Mouse (Mus musculus) T-helper 17 cell (primary cell): ENCODE measurements at regions not wholly inside any gene's neighbourhood (a gene's known extent, or its start where the extent isn't known, plus 50 kb on each side); places are given as distances from the start of the nearest gene placed in this dataset.

Experiments used
- in situ Hi-C, 2 experiments: fragments of 300-600 bp; cut with MboI, MseI; formaldehyde crosslinking; loops; 1 replicate in 1 of 2; 2 replicates in 1 of 2; pipeline ENCODE4 v1.15.1; 2025; ENCODE audit warnings: high pct_unique_total_duplicates in 2 of 2

GRCm38 (mm10) chrX:12365582-12366323, 205.6 kb upstream of the Bcor start:
- in situ Hi-C loops: no loop called here

GRCm38 (mm10) chrX:12366801-12367200, 206.6 kb upstream of the Bcor start:
- in situ Hi-C loops: no loop called here

DNA sequence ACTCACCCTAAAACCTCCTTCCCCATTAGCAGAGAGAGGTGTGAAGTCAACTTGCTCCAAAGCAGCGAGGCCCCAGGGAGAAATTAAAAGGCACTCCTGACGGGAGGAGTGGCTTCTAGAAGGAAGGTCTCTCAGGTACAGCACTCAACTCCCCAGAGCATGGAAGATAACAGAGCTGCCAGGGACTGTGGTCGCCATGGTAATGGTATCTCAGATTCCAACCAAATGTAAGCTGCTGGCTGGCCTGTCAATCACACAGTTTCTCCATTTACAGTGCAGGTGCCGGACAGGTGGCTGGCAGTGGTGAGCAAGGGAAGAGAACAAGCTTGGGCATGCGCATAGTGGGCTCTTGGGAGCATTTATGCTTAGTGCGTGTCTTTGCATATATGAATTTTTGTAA, 213.5 kb upstream of the Bcor start:
- in situ Hi-C loops: no loop called here

DNA sequence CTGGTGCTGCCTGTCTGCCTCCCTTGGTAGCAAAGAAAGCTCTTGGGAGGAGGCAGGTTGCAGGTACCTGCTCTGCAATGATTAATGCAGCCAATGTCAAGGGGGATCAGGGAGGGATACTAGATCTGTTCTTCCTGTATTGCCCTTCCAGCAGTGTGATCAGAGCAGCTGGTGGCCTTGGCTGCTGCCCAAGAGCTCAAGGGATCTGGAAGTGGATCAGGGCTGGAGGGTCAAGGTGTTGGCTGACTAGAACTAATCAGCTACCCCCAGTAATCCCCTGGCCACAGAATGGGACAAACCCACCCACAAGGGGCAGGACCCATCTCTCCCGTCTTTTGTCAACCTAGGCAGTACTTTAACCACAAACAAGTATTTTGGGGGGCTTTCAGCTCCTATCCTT, 211.8 kb upstream of the Atp6ap2 start:
- in situ Hi-C loops: no loop called here

- in situ Hi-C loops: no loop called here
These were observed 211.2 kb upstream of the Atp6ap2 start for GRCm38 (mm10) chrX:12376238-12376980.

DNA sequence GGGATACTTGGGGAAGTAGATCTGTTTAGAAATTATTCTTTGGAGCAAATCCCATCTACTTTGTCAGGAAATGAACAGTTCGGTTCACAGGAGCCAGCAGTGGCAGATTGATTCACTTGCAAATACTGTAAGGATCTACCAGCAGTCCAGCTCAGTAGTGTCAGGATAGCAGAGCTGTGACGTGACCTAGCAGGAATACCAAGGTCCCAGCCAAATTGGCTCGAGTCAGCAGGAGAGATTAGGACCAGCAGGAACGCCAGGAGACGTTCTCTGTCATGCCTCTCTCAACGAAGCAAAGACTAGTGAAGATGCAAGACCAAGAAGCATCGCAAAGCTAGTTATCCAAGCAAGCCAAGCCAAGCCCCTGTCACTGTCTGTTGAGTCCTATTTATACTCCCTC, 210.2 kb upstream of the Atp6ap2 start:
- in situ Hi-C loops: no loop called here

- in situ Hi-C loops: no loop called here
These were observed 195.3 kb upstream of the Atp6ap2 start for GRCm38 (mm10) chrX:12392145-12392825.

DNA sequence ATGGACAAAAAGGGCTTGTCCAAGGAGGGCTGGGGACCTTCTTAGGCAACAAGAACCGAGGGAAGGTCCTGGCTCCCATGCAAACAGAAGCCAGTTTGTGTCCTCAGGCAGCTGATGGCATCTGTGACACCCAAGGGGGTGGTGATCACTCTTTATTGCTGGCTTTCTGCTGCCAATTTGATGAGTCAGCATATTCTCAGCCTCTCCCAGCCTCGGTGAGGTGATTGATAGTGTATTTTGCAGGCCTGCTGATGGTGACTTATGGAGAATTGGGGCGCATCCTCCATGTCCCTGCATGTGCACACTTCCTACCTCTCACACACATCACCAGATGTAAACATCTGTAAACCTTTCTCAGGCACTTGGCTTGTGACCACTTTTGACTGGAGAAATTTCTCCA, 178.3 kb upstream of the Atp6ap2 start:
- in situ Hi-C loops: no loop called here

DNA sequence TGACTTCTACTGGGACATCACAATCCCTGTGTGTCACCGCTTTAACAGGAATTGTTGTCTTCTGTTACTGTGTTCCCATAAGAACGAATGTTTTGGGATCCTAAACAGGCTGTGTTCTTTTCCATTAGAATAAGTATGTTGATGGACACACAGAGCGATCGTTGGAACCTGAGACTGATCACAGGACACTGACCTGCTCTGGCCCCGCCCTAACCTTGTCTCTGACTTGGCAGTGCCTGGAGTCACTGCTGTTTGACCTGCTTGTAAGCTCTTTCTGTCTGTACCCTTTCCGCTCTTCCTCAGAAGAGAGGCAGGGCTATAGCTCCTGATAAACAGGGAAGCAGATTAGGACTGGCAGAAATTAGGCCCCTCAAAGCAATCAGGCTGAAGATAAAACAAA, 162.0 kb upstream of the Atp6ap2 start:
- in situ Hi-C loops: no loop called here

DNA sequence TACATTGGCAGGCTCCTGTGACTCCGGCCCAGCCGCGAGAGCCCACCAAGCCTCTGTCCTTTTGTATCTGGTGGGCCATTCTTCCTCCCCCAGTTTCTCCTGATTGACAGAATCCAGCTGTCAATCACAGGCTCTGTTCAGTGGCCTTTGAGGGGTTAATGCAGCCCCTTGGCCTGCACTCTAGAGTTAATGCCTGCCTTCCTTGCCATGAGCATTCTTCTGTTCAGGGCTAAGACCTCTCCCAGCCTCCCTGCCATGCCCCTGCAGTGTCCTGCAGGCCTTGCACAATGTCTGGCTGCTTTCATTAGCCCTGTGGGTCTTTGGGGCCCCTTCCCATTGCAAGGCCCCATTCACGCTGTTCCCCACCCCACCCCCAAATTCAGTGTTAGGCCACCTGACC, 160.9 kb upstream of the Atp6ap2 start:
- in situ Hi-C loops: no loop called here

DNA sequence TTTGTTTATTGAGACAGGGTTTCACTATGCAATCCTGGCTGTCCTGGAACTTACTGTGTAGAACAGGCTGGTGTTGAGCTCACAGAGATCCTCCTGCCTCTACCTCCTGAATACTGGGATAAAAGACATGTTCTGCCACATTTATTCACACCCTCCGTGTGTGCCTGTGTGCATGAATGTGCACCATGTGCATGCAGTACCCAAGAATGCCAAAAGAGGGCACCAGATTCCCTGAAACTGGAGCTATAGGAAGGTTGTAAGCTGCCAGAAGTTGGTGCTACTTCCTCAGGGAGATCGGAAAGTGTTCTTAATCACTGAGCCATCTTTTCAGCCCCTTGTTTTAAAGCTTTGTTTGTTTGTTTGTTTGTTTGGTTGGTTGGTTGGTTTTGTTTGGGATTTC, 155.3 kb upstream of the Atp6ap2 start:
- in situ Hi-C loops: no loop called here

DNA sequence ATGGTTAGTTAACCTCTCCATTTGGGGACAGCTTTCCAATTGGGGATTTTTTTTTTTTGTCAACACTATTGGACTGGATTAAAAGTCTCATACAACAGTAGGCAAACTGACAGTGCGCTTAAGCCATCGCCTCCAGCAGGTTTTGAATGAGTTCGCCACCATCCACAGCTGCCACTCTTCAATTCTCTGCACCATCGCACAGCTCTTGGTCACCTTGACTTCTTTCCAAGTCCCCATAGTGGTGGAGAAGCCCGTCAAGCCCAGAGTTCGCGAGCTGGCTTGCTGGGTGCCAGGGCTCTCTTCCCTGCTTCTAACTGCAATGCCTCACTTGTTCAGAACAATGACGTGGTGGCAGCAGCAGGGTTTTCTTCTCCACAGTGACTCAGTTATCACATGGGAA, 151.9 kb upstream of the Atp6ap2 start:
- in situ Hi-C loops: no loop called here

- in situ Hi-C loops: no loop called here
These were observed 151.5 kb upstream of the Atp6ap2 start for GRCm38 (mm10) chrX:12436106-12436505.

DNA sequence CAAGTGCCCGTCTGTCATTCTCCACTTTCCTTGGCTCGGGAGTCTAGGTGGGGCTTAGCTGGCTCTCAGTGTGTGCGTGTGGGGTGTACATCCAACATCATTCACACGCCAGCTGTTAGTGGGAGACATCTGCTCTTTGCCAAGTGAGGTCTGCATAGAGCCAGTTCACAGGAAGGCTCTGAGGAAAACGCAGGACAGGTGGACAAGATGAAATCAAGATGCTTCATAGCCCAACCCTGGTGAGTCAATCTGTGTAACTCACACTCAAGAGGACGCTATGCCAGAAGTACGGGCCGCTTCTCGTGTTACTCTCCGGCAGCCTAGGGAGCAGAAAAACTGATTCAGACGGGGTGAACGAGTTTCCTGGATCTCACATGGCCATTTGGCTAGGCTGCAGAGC, 148.2 kb upstream of the Atp6ap2 start:
- in situ Hi-C loops: no loop called here

DNA sequence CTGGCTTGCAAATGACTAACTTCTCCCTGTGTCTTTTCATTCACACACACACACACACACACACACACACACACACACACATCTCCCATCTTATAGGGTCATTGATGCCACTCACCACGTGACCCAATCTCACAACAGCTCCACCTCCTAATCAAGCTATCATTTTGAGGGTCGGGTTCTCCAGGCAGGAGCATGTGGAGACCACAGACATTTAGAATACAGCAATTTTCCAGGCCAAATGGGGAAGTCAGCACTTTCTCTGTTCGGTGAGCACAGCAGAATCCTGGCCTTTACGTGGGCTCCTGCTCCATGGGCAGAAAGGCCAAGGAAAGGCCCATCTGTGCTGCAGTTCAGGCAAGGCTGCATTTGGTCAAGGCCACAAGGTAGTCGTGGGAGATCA, 143.8 kb upstream of the Atp6ap2 start:
- in situ Hi-C loops: no loop called here

DNA sequence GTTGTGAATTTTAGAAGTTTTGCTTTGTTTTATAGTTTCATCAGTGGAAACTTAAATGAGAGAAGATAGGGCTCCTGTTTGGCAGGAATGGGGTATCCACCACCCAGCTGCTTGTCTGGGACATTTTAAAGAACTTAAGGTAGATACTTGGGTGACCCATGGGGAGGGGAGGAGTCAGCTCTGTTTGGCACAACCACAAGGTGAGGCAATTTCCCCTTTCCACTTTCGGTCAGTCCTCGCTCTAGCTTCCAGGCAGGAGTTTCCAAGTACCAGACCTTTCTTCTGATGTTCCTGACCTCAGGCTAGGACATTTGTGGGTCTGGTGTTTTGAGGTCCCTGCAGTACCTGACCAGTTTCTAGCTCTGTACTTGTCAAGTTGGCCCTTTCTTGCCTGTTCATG, 142.5 kb upstream of the Atp6ap2 start:
- in situ Hi-C loops: no loop called here

DNA sequence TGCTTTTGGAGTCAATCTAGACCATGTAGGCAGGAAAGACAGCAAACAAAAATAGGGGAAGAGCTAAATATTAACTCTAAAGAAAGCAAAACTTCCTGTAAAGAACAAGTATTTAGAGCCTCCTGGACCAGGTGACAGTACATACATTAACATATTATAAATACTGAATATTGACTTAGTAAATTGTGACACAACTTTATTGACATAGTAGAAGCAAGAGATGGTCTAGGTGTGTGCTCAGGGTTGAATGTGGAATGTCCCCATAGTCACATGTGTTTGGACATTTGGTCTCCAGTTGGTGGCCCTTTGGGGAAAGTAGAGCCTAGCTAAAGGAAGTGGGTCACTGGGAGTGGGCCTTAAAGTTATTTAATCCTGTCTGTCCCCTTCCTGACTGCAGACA, 139.6 kb upstream of the Atp6ap2 start:
- in situ Hi-C loops: no loop called here

DNA sequence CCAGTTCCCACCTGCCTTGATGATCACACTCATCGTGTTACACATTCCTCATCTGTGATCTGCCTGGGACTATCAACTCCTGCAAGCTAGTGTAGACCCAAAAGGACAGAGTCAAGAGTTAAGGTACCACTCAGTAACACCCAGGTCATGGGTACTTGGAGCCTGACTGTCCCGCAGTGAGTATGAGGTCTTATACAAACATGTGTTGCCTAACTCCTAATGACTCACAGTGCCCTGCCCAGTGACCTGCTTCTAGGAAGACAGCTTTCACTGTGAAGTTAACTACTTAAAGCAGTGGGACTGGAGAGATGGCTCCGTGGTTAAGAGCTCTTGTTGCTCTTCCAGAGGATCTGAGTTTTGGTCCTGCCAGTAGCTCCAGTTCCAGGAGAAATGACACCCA, 137.9 kb upstream of the Atp6ap2 start:
- in situ Hi-C loops: no loop called here

DNA sequence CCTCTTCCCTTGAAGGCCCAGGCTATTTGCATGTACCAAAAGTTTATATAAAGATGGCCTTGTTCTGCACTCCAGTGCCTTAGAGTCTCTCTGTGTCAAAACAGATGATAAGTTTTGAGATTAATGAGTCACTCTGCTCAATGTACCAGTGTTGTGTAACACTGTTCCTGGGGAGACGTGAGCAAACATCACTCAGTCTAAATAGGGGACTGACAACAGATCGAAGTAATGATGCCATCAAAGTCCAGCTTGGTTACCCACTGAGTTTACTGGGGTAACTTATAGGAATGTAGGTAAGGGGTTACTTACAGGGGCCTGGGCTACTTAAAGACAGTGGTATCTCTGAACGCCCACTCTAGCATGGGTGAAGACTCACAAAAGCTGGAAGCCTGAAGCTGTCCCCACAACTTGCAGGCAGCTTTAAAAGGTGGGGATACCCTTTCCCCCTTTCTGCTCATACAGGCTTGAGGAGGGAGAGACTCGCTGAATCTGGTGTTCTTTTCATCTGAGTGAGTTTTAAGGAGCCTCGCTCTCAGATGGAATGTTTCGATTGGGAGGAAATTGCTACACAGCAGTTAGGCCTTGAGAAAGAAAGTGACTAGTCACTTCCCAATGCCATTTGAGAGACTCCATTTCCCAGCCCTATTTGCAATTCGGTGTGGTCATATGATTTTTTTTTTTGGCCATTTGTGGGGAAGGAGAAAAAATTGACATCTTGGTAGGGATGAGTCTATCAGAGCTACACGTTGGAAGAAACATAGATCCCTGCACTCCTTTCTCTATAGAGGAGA, 134.4 kb upstream of the Atp6ap2 start:
- in situ Hi-C loops: no loop called here

- in situ Hi-C loops: no loop called here
These were observed 125.9 kb upstream of the Atp6ap2 start for GRCm38 (mm10) chrX:12461657-12462056.

DNA sequence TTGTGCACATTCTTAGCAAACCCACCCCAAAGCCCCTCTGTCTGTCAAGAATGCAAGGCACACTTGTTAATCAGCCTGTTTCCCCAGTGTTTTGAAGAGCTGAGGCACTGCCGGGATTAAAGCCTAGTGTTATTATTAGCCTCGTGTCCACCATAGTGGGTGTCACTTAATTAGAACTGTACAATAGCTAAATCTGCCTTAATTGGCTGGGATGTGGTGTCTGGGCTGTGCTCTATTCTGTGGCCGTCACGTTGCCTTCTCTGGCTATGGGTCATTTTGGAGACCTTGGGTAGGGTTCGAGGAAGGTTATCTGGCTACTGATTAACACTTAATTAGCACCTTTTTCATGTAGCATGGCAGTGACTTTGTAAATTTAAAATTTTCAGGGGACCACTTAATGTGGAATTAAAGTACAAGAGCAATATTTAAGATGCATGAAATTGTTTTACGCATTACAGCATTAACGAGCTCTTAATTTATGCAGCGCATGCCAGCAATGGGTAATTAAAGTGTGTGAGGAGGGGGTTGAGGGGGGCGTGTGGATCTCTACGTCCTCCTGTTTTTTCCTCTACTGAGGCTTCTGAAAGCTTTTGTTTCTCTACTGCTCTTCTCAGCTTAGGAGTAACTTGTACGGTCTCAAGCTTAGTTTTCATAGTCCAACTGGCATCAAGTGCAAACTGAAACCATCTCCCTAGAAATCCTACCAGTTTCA, 124.5 kb upstream of the Atp6ap2 start:
- in situ Hi-C loops: no loop called here
